Mouse (Mus musculus) left cerebral cortex, adult 2 months (tissue): ENCODE data around the gene Hdac1. TPM values are rescaled to one million over a fixed set of nuclear protein-coding genes. Genes with fewer than 3 reads are reported as not detected.
"Not testable (repeated sequence)": the region's sequence is repeated elsewhere in the genome, so short reads cannot be mapped to it uniquely, and the experiment has no call there.

Experiments
- DNase-seq, 2 experiments: peaks; one replicate each; pipeline ENCODE4 v3.0.0; 2021 to 2022; ENCODE audit warnings: low spot score in 2 of 2, mixed read lengths in 1 of 2; ENCODE audit errors: extremely low spot score in 1 of 2
- H3K27ac ChIP-seq: fragments of 200-600 bp; 2 replicates; pipeline ENCODE4 v1.8.1; 2022
- H3K4me3 ChIP-seq: fragments of 200-600 bp; 2 replicates; pipeline ENCODE4 v1.8.1; 2022
- CTCF ChIP-seq: fragments of 200-600 bp; IDR thresholded peaks from 2 replicates; pipeline ENCODE4 v1.8.1; 2022; ENCODE audit warnings: antibody characterized with exemption, mild to moderate bottlenecking, moderate library complexity
- intact Hi-C: fragments of 180-260 bp; cut with DNase I; formaldehyde crosslinking; loops from one replicate; pipeline ENCODE4 v1.15.1; 2025
- total RNA-seq, 2 experiments: library from RNA; stranded (reverse); gene quantifications; 2 replicates each; pipeline ENCODE4 v1.2.3; 2021

Hdac1 gene
- total RNA-seq, 2 experiments from 2014 or later = 26.5 to 29.5 TPM

- Histone ChIP-seq H3K4me3 (peak overlapping the region; percentile 57), H3K27ac (peak overlapping the region; percentile 52)
- intact Hi-C loops = no loop called here
- DNase-seq = no peak
- TF ChIP-seq CTCF = no peak
Observed at GRCm38 (mm10) chr4:129555862-129556531, 13.5 kb upstream of the Hdac1 start.

GRCm38 (mm10) chr4:129555421-129555861 is 12.9 kb upstream of the Hdac1 start:
- no peak overlapping the region for H3K27ac ChIP-seq
- intact Hi-C loops = no loop called here
- peak; percentile 68 for TF ChIP-seq CTCF
- peak overlapping the region; percentile 57 for H3K4me3 ChIP-seq
- peak; percentile 36 to 40 for DNase-seq

- intact Hi-C loops, H3K4me3 ChIP-seq, H3K27ac ChIP-seq, DNase-seq: not testable (repeated sequence)
Observed at GRCm38 (mm10) chr4:129554512-129554911, 12.0 kb upstream of the Hdac1 start.

- Histone ChIP-seq H3K4me3 (no peak overlapping the region), H3K27ac (no peak overlapping the region)
- DNase-seq = no peak
- TF ChIP-seq CTCF = no peak
- intact Hi-C loops = no loop called here
Observed at GRCm38 (mm10) chr4:129550295-129550694, 7.8 kb upstream of the Hdac1 start.

- no peak overlapping the region for H3K4me3 ChIP-seq
- peak; percentile 50 for TF ChIP-seq CTCF
- intact Hi-C loops = no loop called here
- no peak for DNase-seq
- H3K27ac ChIP-seq = no peak overlapping the region
Observed at GRCm38 (mm10) chr4:129549306-129549705, 6.8 kb upstream of the Hdac1 start.

- DNase-seq, intact Hi-C loops, H3K4me3 ChIP-seq, H3K27ac ChIP-seq: not testable (repeated sequence)
Observed at GRCm38 (mm10) chr4:129547631-129548030, 5.1 kb upstream of the Hdac1 start.

- DNase-seq = no peak
- TF ChIP-seq CTCF = no peak
- Histone ChIP-seq H3K27ac (no peak overlapping the region), H3K4me3 (no peak overlapping the region)
- intact Hi-C loops = no loop called here
Observed at GRCm38 (mm10) chr4:129544106-129544505, 1.6 kb upstream of the Hdac1 start.

- Histone ChIP-seq H3K27ac (peak overlapping the region; percentile 80), H3K4me3 (peak overlapping the region; percentile 61)
- no peak for DNase-seq
- TF ChIP-seq CTCF = no peak
- intact Hi-C loops = no loop called here
Observed at GRCm38 (mm10) chr4:129541868-129542591, 483 bp downstream of the Hdac1 start.

- Histone ChIP-seq H3K4me3 (no peak overlapping the region), H3K27ac (no peak overlapping the region)
- peak; percentile 23 for TF ChIP-seq CTCF
- intact Hi-C loops = no loop called here
- DNase-seq = no peak
Observed at GRCm38 (mm10) chr4:129540012-129540411, 2.5 kb downstream of the Hdac1 start.

- H3K4me3 ChIP-seq, H3K27ac ChIP-seq, DNase-seq, intact Hi-C loops: not testable (repeated sequence)
Observed at GRCm38 (mm10) chr4:129528901-129529300, 13.6 kb downstream of the Hdac1 start.

GRCm38 (mm10) chr4:129525889-129526288 is 16.6 kb downstream of the Hdac1 start:
- TF ChIP-seq CTCF = no peak
- intact Hi-C loops = no loop called here
- DNase-seq = no peak

GRCm38 (mm10) chr4:129525338-129525737 is 17.2 kb downstream of the Hdac1 start:
- no peak for DNase-seq
- H3K27ac ChIP-seq = no peak overlapping the region
- intact Hi-C loops = no loop called here
- no peak for TF ChIP-seq CTCF
- H3K4me3 ChIP-seq = no peak overlapping the region

More at GRCm38 (mm10) chr4:129525889-129526288, 16.6 kb downstream of the Hdac1 start:
- H3K4me3 ChIP-seq = no peak overlapping the region
- no peak overlapping the region for H3K27ac ChIP-seq
